Mouse (Mus musculus) lung, embryonic 16.5 days (tissue): ENCODE results near the gene Hdac5. TPM values are rescaled to one million over a fixed set of nuclear protein-coding genes. Genes with fewer than 3 reads are reported as not detected.
A peak's percentile ranks its signal among the peaks of the same experiment; 100 is the strongest.

Experiments used
- ATAC-seq: fragments of 200-750 bp; cut with Nextera tagmentation; 2 replicates; pipeline ENCODE4 v1.8.0; 2017; ENCODE audit warnings: low read depth, mild to moderate bottlenecking, moderate library complexity
- H3K27ac ChIP-seq: fragments of 300-500 bp; sonication (generic); 2 replicates; pipeline ENCODE4 v1.5.1; 2014; ENCODE audit warnings: mild to moderate bottlenecking, control low read depth, low read length
- H3K27me3 ChIP-seq: fragments of 300-500 bp; sonication (generic); 2 replicates; pipeline ENCODE4 v1.6.1; 2014; ENCODE audit warnings: low read depth, low read length, mixed read lengths; ENCODE audit not compliant: control insufficient read depth, insufficient read depth
- H3K36me3 ChIP-seq: fragments of 300-500 bp; sonication (generic); 2 replicates; pipeline ENCODE4 v1.6.1; 2014; ENCODE audit warnings: low read length; ENCODE audit not compliant: control insufficient read depth, insufficient read depth
- H3K4me1 ChIP-seq: fragments of 300-500 bp; sonication (generic); replicated peaks from 2 replicates; pipeline ENCODE4 v1.6.1; 2014; ENCODE audit warnings: low read length, mixed read lengths; ENCODE audit not compliant: control insufficient read depth, insufficient read depth
- H3K4me2 ChIP-seq: fragments of 300-500 bp; sonication (generic); 2 replicates; pipeline ENCODE4 v1.6.1; 2014; ENCODE audit warnings: low read depth, low read length, control low read depth
- H3K4me3 ChIP-seq: fragments of 300-500 bp; sonication (generic); 2 replicates; pipeline ENCODE4 v1.5.1; 2014; ENCODE audit warnings: mild to moderate bottlenecking, low read length, control low read depth
- H3K9ac ChIP-seq: fragments of 300-500 bp; sonication (generic); 2 replicates; pipeline ENCODE4 v1.6.1; 2014; ENCODE audit warnings: low read length, control low read depth
- H3K9me3 ChIP-seq: fragments of 300-500 bp; sonication (generic); 2 replicates; pipeline ENCODE4 v1.6.1; 2016; ENCODE audit warnings: low read length; ENCODE audit not compliant: control insufficient read depth
- WGBS: fragments of 180-500 bp; shearing (Covaris S2); extraction: QIAGEN DNeasy Blood & Tissue Kit; methylation state at CpG from one replicate; pipeline ENCODE4 v1.1.7; 2014; 5-methylcytosine and 5-hydroxymethylcytosine counted together
- microRNA-seq: library from miRNA; unstranded; fragments of <30 nt; microRNA quantifications from one replicate; pipeline ENCODE4, GENCODE M21; 2016
- polyA plus RNA-seq: library from polyadenylated mRNA; unstranded; fragments of >200 nt; fragmentation: Nextera tagmentation; extraction: Ambion mirVana; gene quantifications from 2 replicates; pipeline ENCODE4 v1.2.1, GENCODE M21; 2015

The Hdac5 gene
- polyA plus RNA-seq, 1 experiment from 2014 or later = 70.1 TPM

DNA sequence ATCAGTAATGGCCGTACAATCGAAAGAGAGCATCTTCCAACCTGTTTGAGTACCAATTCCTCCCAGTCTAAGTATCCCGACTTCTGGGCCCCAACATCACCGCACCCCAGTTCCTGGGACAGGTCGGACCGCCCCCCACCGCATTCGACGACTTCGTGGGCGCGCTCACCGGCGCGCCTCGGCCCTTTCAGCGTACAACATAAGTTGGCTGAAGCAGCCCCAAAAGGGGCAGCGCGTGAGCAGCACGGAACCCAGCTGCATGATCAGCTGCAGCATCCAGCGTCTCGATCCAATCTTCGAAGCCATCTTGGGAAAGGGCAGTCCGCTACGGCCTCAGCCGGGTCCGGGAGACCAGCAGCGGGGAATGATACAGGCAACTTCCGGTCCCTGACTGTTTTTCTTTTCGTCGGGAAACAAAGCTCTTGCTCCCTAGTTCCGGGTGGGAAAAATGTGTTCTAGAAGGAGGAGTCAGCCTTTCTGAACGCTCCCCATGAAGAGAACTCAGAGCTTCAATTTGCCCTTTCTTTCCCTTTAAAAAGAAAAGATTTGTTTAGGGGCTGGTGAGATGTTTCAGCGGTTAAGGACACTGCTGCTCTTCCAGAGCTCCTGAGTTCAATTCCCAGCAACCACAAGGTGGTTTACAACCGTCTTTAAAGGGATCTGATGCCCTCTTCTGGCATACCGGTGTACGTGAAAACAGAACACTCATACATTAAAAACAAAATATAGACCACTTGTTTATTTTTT, 73.8 kb downstream of the Hdac5 start, which contains the start of gene Tmem101:
Gene Tmem101 (minus strand): TSS at position 366 of the 747 bp plus-strand sequence.
- Histone ChIP-seq H3K4me3 (peak within 1 kb of the TSS; percentile 83), H3K27ac (peak within 1 kb of the TSS; percentile 51; the same call in 1 of the 2 replicates), H3K36me3 (peaks cover 9% of the 10 kb centered on the region), H3K4me1 (peaks cover 5% of the 10 kb centered on the region), H3K9ac (peak within 1 kb of the TSS; percentile 86), H3K27me3 (no peaks in the 10 kb centered on the region), H3K9me3 (no peaks in the 10 kb centered on the region), H3K4me2 (peak within 1 kb of the TSS; percentile 88)
- 0% methylated on average over 37 of the region's 37 CpGs for WGBS
- peak; percentile 93 for ATAC-seq

DNA sequence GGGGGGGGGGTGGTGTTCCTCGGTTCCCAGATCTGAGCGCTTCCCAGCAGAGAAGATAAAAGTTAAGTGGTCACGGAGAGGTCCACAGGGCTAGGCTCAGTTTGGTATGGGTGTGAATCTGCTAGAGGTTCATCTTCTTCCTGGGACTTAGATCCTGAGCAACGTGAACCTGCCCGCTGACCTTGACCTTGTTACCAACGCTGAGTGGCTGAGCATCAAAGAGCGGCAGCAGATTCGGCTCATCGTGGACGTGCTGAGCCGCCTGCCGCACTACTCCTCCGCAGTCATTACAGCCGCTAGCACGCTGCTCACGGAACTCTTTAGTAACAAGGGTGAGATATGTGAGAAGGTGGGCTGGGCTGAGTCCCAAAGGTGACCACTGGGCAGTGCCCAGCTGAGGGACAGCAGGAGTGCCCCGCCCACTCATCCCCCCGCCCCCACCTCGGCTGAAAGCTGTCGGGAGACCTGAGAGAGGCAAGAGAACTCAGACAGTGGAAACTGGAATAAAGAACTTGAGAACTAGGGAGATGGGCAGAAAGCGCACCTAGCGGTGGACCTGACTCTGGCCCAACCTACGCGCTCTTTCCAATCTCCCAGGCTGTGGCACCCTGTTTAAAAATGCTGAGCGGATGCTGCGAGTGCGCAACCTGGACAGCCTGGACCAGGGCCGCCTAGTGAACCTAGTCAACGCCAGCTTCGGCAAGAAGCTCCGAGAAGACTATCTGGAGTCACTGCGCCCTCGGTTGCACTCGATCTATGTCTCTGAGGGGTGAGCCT, 82.6 kb downstream of the Hdac5 start:
- H3K36me3 ChIP-seq = peaks cover 2% of the 10 kb centered on the region; the same call in 1 of the 2 replicates
- H3K9me3 ChIP-seq = no peaks in the 10 kb centered on the region
- H3K9ac ChIP-seq = no peak overlapping the region
- H3K27ac ChIP-seq = no peak overlapping the region
- H3K4me1 ChIP-seq = peaks cover 10% of the 10 kb centered on the region; the same call in 1 of the 2 replicates
- 10% methylated on average over 34 of the region's 34 CpGs for WGBS
- H3K27me3 ChIP-seq = peaks cover 56% of the 10 kb centered on the region
- H3K4me2 ChIP-seq = 0 out of 2 replicates have a peak overlapping the region, but pooled peaks have one; percentile 11
- no peak overlapping the region for H3K4me3 ChIP-seq
- peak; percentile 20; the same call in 1 of the 2 replicates for ATAC-seq

DNA sequence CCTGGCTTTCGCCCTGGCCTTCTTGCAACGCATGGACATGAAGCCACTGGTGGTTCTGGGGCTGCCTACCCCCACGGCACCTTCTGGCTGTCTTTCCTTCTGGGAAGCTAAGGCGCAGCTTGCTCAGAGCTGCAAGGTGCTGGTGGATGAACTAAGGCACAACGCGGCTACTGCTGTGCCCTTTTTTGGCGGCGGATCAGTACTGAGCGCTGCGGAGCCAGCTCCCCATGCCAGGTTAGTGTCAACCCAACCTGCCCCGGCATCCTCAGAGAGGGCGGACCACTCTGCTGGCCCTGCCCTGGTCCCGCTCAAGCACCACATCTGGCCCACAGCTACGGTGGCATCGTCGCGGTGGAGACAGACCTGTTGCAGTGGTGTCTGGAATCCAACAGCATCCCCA, 83.4 kb downstream of the Hdac5 start:
- Histone ChIP-seq H3K36me3 (no peaks in the 10 kb centered on the region), H3K4me2 (no peak overlapping the region), H3K9me3 (no peaks in the 10 kb centered on the region), H3K4me3 (no peak overlapping the region), H3K27ac (no peak overlapping the region), H3K27me3 (peaks cover 56% of the 10 kb centered on the region), H3K4me1 (peaks cover 10% of the 10 kb centered on the region; the same call in 1 of the 2 replicates), H3K9ac (no peak overlapping the region)
- no peak for ATAC-seq
- WGBS = 11% methylated on average over 17 of the region's 17 CpGs

DNA sequence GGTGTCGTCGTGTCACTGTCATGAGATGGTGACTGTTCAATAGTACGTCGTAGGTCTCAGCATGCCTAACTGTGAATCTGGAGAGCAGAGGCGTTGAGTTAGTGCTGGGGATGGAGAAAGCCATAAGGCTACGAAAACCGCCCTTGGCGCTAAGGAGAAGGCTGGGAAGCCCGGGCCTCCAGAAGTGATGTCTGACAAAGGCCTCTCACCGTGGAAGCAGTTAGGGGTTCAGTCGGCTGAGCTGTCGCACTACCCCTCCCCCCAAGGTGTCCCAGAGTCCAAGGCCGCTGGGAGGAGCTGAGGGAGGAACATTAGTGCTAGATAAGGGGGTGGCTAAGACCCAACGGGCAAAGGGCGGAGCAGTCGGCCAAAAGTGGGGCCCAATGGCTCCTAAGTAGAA, 84.0 kb downstream of the Hdac5 start:
- Histone ChIP-seq H3K9ac (no peak overlapping the region), H3K36me3 (no peaks in the 10 kb centered on the region), H3K9me3 (no peaks in the 10 kb centered on the region), H3K4me2 (peak overlapping the region; percentile 59), H3K27me3 (peaks cover 56% of the 10 kb centered on the region), H3K27ac (no peak overlapping the region), H3K4me3 (peak overlapping the region; percentile 38), H3K4me1 (peaks cover 10% of the 10 kb centered on the region; the same call in 1 of the 2 replicates)
- ATAC-seq = peak; percentile 17; the same call in 1 of the 2 replicates
- 4% methylated on average over 16 of the region's 16 CpGs for WGBS

DNA sequence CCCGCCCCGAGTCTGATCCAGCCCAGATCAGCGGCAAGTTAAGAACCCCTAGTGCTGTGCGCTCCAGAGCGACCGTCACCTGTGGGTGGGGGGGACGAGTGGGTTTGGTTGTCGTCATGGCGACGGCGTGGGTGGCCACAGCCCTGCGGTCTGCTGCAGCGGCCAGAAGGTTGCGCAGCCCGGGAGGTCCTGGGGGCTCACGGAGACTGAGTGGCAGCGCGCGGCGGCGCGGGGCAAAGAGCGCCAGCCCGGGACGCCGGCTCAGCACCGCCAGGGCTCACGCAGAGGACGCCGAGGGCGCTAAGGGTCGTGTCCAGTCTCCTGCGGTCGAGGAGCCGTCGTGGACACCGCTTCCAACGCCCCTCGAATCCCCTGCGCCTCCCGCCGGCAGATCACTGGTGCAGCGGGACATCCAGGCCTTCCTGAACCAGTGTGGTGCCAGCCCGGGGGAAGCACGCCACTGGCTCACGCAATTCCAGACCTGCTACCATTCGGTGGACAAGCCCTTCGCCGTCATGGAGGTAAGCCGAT, 84.4 kb downstream of the Hdac5 start, which contains the start of gene Nags:
Gene Nags (plus strand): TSS at position 43 of the 531 bp plus-strand sequence.
- peaks cover 56% of the 10 kb centered on the region for H3K27me3 ChIP-seq
- H3K4me2 ChIP-seq = peak within 1 kb of the TSS; percentile 59
- H3K9ac ChIP-seq = peak within 1 kb of the TSS; percentile 39; the same call in 1 of the 2 replicates
- no peak within 1 kb of the TSS for H3K27ac ChIP-seq
- peaks cover 10% of the 10 kb centered on the region; the same call in 1 of the 2 replicates for H3K4me1 ChIP-seq
- 1% methylated on average over 50 of the region's 50 CpGs for WGBS
- H3K4me3 ChIP-seq = peak within 1 kb of the TSS; percentile 38
- H3K9me3 ChIP-seq = no peaks in the 10 kb centered on the region
- H3K36me3 ChIP-seq = no peaks in the 10 kb centered on the region
- ATAC-seq = no peak

DNA sequence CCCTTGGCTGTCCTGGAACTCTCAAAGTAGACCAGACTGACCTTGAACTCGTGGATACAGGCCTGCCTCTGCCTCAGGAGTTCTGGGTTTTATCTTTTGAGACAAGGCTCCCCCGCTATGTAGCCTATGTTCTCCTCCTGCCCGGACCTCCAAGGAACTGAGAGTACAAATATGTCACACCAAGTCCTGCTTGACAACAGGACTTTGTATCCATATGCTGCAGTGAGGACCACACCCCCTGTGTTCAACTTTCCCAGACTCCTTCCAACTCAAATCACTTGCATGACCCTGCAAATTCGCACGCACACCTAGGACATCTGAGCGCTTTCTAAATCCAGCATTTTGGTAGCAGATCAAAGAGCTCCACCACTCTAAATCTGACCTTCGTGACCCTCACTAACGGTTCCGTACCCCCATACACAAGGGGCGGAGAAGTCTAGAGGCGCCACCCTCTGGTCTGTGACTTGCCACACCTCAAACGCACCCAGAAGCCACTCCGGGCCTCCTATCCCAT, 85.0 kb downstream of the Hdac5 start:
- 23% methylated on average over 13 of the region's 13 CpGs for WGBS
- H3K9me3 ChIP-seq = no peaks in the 10 kb centered on the region
- H3K27ac ChIP-seq = no peak overlapping the region
- peaks cover 56% of the 10 kb centered on the region for H3K27me3 ChIP-seq
- ATAC-seq = no peak; the same call in 1 of the 2 replicates
- peak overlapping the region; percentile 59 for H3K4me2 ChIP-seq
- no peaks in the 10 kb centered on the region for H3K36me3 ChIP-seq
- no peak overlapping the region for H3K9ac ChIP-seq
- peak overlapping the region; percentile 38 for H3K4me3 ChIP-seq
- H3K4me1 ChIP-seq = peaks cover 10% of the 10 kb centered on the region; the same call in 1 of the 2 replicates

Small RNA genes within 50 kb of the gene (microRNA-seq; reads per million reads assigned to microRNA genes)
- 1.6 reads per million for gene Mir8101

Other genes starting within 250 kb of the Hdac5 start
- not detected in 2 replicates for gene Cfap97d1, start 245.9 kb downstream of the Hdac5 start, polyA plus RNA-seq
- 21.7 and 23.8 TPM in 2 replicates for gene Dusp3, start 243.2 kb downstream of the Hdac5 start, polyA plus RNA-seq
- 3.7 and 4.1 TPM in 2 replicates for gene Mpp3, start 201.7 kb downstream of the Hdac5 start, polyA plus RNA-seq
- 0.74 and 1.1 TPM in 2 replicates for gene Cd300lg, start 188.7 kb downstream of the Hdac5 start, polyA plus RNA-seq
- 6.1 and 6.4 TPM in 2 replicates for gene Mpp2, start 141.7 kb downstream of the Hdac5 start, polyA plus RNA-seq
- not detected in 2 replicates for gene Ppy, start 128.8 kb downstream of the Hdac5 start, polyA plus RNA-seq
- not detected in 2 replicates for gene Pyy, start 122.3 kb downstream of the Hdac5 start, polyA plus RNA-seq
- gene Nags, start 84.7 kb downstream of the Hdac5 start, polyA plus RNA-seq = 0.73 and 1.5 TPM in 2 replicates
- 33.3 and 34.8 TPM in 2 replicates for gene Tmem101, start 73.8 kb downstream of the Hdac5 start, polyA plus RNA-seq
- gene Lsm12, start 44.9 kb downstream of the Hdac5 start, polyA plus RNA-seq = 108 and 130 TPM in 2 replicates
- gene G6pc3, start 40.5 kb downstream of the Hdac5 start, polyA plus RNA-seq = 28.3 and 28.6 TPM in 2 replicates
- 18.7 and 19.4 TPM in 2 replicates for gene BC030867, start 18.7 kb upstream of the Hdac5 start, polyA plus RNA-seq
- 0.05 and 0.08 TPM in 2 replicates for gene Asb16, start 38.6 kb upstream of the Hdac5 start, polyA plus RNA-seq
- gene Tmub2, start 54.8 kb upstream of the Hdac5 start, polyA plus RNA-seq = 52.8 and 60.2 TPM in 2 replicates
- 11.1 and 11.6 TPM in 2 replicates for gene Atxn7l3, start 66.5 kb upstream of the Hdac5 start, polyA plus RNA-seq
- gene Ubtf, start 89.6 kb upstream of the Hdac5 start, polyA plus RNA-seq = 69.6 and 73.0 TPM in 2 replicates
- 8.9 and 18.2 TPM in 2 replicates for gene Slc4a1, start 136.0 kb upstream of the Hdac5 start, polyA plus RNA-seq
- gene Rundc3a, start 163.2 kb upstream of the Hdac5 start, polyA plus RNA-seq = 1.8 and 2.9 TPM in 2 replicates
- 234 and 252 TPM in 2 replicates for gene Slc25a39, start 177.8 kb upstream of the Hdac5 start, polyA plus RNA-seq
- gene Grn, start 200.1 kb upstream of the Hdac5 start, polyA plus RNA-seq = 195 and 201 TPM in 2 replicates
- 2.9 and 3.9 TPM in 2 replicates for gene Fam171a2, start 217.5 kb upstream of the Hdac5 start, polyA plus RNA-seq
- gene Itga2b, start 240.0 kb upstream of the Hdac5 start, polyA plus RNA-seq = 12.1 TPM in 2 replicates